Mouse (Mus musculus) spleen, adult 12 weeks (tissue): ENCODE data around the gene Acyp1.
"Not testable (repeated sequence)": the region's sequence is repeated elsewhere in the genome, so short reads cannot be mapped to it uniquely, and the experiment has no call there.

ENCODE experiments used
- DNase-seq: peaks from one replicate; pipeline ENCODE4 v3.0.0; 2022; ENCODE audit warnings: low spot score

The Acyp1 gene

DNA sequence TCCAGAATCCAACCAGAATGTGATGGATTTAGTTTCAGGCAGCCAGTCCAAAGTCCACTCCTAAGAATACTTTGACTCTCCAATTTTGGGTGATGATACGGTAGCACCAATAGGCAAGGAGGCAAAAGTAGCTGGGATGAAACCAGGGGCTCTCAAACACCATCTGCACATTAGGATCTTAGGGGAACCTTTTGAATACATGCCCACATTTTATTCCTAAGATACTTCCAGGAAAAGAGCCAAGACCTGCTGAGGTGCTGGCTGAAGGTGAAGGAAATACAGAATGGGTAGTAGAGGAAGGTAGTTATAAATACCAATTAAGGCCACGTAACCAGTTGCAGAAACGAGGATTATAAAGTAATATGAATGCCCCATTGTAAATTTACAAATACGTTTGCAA is 6.5 kb downstream of the Acyp1 start:
- not testable (repeated sequence) for DNase-seq

DNA sequence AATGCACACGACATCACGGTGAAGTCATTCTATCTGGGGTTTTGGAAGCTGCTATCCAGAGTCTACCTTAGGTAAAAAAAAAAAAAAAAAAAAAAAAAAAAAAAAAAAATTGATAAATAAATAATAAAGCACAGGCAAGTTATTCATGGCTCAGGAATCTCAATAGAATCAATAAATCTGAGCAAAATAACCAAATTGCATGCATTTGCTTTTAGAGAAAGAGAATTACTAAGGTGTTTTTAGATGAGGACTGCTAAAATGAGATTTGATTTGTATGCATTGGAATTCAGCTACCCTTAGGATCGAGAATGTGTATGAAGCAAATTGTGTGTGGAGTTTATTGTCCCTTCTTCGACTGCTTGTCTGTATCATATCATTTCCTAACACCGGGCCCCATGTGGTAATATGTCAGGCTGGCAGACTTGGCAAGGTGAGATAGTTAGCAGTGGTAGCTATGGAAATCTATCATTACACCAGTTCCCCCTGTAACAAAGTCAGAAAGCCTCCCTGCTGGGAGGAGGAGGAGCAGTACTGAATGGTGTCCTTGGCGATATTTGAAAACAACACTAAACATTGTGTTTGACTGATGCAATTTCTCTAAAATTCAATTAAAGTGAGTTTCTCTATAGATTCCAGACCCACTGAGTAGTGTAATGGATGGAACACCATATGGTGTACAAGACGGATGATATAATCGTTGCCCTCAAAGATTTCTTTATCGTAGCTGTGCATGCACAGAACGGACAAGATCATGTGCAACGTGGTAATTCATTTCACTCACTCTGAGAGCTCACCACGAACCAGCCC is 7.2 kb downstream of the Acyp1 start:
- DNase-seq = no peak

DNA sequence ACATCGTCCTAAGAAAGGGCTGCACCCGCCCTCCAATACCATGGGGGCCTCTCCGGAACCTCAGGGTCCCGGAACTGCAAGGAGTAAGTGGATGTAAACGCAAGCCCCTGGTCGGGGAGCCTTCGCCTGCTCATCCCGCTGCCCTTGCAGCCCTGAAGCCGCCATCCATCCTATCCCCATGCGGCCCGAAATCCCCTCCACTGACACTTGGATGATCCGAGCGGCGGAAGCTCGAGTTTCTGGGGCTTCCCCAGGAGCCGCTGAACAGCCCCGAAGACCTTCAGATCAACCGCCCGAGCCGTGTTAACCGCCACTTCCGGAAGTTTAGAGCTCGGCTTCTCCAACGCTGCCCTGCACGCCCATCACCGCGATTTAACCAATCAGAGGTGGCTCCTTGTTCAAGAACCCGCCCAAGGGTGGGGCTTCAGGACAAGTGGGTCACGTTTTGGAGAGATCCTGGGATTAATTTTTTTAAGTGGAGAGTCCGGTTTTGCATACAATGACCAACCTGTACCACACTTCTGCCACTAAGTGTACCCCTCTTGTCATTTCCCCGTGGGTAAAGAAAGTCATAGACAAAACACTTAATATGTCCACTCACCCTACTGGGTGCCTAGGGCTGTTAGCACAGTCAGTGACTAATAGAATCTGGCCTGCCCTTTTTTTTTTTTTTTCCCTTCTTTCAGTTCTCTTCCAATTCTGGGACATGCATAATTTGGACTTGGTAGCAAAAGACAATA is 8.0 kb downstream of the Acyp1 start:
- DNase-seq = peak; percentile 95

DNA sequence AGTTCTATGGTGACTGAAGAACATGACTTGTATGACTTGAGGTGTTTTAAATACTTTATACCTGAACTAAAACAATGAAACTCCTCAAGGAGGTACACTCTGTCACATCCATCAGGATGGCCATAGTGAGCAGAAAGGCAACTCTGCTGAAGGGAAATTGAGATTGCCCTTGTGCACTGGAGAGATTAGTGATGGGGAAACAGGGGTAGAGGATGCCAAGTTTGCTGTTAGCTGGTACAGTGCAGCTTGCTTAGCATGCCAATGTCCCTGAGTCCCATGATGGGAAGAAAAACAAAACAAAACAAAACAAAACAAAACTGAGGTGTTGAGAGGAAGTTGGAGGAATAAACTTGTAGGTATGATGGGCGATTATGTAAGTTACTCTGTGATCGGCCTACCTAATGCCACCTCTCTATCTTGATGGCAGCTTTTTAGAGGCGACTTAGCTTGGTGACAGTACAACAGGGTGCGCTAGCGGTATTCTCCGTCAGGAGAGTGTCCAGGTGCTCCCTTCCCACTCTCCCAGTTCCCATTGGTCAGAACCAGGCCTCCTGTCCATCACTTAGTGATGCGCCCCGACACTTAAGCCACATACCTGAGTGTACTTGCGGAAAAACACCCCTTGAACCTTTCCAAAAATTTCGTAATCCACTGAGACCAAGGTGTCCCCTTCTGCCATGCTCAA is 8.7 kb downstream of the Acyp1 start:
- peak; percentile 35 for DNase-seq

DNA sequence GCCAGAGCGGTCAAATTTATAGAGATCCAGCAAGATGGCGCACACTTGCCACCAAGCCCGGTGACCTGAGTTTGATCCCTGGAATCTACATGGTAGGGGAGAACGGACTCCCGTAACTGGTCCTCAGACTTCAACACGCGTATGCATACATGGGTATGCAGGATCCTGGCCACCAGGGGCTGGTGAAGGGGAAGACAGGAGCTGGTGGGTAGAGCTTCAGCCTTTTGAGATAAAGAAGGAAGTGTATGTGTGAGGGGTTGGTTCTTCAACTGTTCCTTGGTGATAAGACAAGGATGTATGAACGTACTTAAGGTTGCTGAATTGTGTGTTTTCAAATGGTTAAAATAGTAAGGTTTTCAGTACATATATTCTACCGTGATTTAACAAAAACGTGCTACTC is 9.3 kb downstream of the Acyp1 start:
- no peak for DNase-seq

GRCm38 (mm10) chr12:85276273-85276672 is 12.0 kb downstream of the Acyp1 start:
- DNase-seq = no peak

DNA sequence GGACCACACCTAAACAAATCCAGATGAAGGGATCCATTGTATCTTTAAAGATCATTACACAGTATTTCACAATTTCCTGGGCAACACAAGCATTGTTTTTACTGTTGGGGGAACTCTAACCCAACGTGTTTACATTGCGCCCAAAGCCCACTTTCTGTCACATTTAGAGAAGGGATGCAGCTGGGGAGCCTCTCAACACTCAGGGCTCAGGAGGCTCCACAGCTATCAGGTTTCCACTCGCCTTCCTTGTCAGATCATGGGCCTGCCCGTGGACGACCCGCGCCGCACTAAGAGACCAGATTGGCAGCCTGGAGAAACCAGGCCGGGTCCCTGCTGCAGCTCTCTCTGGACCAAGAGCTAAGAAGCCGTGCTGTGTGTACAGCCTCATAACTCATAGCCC is 14.7 kb downstream of the Acyp1 start:
- no peak for DNase-seq

DNA sequence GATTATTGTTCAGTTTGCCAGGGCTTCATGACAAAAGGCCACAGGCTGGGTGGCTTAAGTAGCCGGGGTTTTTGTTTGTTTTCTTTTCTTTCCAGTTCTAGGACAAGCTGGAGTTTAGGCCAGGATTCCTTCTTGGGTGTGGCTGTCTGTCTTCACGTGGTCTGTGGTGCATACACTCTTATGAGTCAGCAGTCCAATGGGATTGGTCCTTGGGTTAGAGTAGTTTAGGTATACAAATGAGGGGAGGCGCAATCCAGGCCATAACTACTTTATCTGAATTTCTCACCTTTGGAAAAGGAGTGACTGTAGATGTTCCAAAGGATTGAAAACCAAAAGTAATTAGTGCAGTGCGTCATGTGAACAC is 16.4 kb downstream of the Acyp1 start:
- no peak for DNase-seq

- DNase-seq = no peak
Measured at GRCm38 (mm10) chr12:85271132-85271842, 17.0 kb downstream of the Acyp1 start.

- DNase-seq = peak; percentile 67
Measured at GRCm38 (mm10) chr12:85270319-85270718, 17.9 kb downstream of the Acyp1 start, which contains the start of gene Mlh3. Gene Mlh3, minus strand, starts transcription at chr12:85270599.

DNA sequence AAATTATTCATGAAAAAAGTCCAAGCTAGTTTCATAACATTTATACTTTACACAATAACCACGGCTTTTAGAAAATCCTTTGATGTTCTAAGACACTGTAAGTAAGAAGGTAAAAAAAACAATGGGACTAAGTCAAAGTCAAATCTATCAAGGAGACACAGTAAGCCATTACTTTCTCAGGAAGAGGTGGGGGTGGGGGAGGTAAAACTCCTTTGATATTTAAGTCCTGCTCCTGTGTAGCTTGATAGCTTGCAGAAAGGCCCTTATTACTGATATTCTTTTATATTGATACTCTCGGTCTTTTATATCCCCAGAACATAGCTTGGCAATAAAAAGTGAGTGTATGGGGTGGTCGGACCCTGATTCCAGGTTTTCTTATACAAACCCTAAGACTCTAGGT is 18.4 kb downstream of the Acyp1 start:
- no peak for DNase-seq

DNA sequence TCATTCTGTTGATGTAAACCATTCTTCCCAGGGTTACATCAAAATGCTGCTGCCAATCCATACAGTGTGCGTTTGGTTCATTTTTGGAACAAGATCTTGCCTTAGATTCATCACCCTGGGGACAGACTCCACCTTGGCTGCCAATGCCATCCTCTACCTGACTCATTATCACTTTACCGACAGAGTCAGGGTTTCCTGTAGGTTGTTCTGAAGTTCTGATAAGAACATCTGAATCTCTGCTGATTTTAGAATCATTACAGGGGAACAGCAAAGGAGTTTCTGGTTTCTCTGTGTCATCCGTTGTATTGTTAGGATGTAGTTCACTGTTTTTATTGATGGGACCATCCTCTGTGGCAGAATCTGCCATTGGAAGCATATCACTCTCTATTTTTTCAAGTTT is 22.0 kb downstream of the Acyp1 start:
- no peak for DNase-seq

DNA sequence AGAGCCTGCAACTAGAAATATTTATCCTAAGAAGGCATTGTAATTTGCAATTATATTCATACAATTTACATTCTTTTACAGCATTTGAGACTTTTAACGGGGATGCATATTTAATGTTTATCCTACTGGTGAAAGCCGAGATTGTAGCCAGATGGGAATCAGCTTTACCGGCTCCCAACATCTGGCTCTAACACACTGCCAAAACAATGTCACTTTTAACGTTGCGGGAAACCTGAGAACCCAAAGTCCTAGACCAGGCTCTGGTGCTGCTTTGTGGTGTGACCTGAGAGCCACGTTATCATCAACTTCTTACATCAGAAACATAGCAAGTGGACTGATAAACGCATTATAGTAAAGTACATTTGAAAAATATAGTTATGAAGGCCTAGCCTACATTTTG is 23.3 kb downstream of the Acyp1 start:
- no peak for DNase-seq

DNA sequence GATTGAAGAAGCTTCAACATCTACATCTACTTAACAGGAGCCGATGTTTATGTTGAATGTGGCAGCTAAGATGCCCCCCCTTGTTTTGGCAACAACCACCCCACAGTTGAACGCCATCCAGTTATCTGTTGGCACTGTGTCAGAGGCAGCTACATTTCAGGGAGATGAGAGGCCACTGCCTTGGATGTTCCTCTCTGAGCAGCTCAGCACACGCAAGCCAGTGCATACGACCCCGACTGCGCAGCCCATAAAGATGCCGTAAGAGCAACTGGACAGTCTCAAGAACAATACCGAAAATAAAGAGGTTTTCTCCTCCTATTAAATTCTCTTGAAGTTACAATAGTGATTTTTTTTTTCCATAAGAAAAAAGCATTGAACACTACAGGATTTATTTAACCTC is 23.7 kb downstream of the Acyp1 start:
- DNase-seq = no peak

DNA sequence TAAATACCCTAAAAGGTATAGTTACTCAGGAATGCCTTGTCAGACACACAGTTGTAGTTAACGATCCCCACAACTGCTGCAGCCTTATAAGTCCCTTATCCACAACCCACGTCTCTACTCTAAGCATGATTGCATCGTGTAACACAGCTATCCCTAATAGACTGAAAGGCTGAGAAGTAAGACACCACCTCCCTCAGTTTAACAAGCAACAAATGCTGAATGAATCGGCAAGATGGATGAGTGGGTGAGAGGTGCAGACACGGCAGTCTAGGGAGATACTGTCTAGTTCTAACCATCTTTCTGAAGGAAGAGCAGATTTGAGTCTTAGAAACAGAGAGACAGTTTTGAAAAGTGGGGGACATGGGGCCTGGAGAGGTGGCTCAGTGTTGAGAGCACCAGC is 25.0 kb downstream of the Acyp1 start:
- DNase-seq = no peak

- no peak for DNase-seq
Measured at GRCm38 (mm10) chr12:85262489-85262888, 25.7 kb downstream of the Acyp1 start.

GRCm38 (mm10) chr12:85257008-85257639 is 31.1 kb downstream of the Acyp1 start:
- no peak for DNase-seq

DNA sequence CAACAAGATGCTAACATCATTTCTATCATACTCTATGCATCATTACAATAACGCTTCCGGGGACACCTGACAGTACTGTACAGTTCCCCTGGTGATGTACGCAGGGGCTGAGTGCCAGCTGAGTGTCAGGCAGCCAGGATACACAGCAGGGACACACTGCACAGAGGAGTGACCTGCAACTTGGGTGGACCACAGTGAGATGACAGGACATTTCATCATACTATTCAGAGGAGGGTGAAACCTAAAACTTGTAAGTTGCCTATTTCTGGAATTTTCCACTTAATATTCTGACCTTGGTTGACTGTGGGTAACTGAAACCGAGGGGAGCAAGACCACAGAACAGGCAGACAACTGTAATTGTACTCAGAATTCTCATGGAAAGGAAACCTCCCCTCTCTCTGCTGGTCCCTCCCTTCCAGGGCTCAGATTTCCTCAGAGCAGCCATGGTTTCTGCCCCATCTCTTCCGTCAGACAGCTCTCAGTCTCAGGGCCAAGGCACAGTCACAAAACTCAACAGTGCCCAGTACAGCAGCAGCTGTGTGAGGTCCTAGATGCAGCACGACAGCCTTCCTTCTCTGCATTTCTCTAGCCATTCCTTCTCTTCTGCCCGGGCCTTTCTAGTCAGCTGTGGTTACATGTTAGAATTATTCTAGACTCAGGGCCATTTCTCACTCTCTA is 32.0 kb downstream of the Acyp1 start:
- DNase-seq = no peak

GRCm38 (mm10) chr12:85252083-85252482 is 36.2 kb downstream of the Acyp1 start:
- no peak for DNase-seq

GRCm38 (mm10) chr12:85237553-85237952 is 50.7 kb downstream of the Acyp1 start:
- DNase-seq = no peak
